Mouse (Mus musculus) hindbrain, postnatal 0 days (tissue): ENCODE data around the gene Cyp2c55. TPM values are rescaled to one million over a fixed set of nuclear protein-coding genes. Genes with fewer than 3 reads are reported as not detected.

Source experiments
- ATAC-seq: fragments of 200-750 bp; cut with Nextera tagmentation; 2 replicates; pipeline ENCODE4 v1.8.0; 2017; ENCODE audit warnings: mild to moderate bottlenecking, moderate TSS enrichment, moderate library complexity
- DNase-seq: peaks from one replicate; pipeline ENCODE4 v3.0.0-alpha.2; 2015; ENCODE audit warnings: low spot score
- H3K27ac ChIP-seq: fragments of 300-500 bp; sonication (generic); 2 replicates; pipeline ENCODE4 v1.5.1; 2014; ENCODE audit warnings: mild to moderate bottlenecking
- H3K27me3 ChIP-seq: fragments of 300-500 bp; sonication (generic); 2 replicates; pipeline ENCODE4 v1.6.1; 2014; ENCODE audit warnings: low read length, mixed read lengths; ENCODE audit not compliant: insufficient read depth
- H3K36me3 ChIP-seq: fragments of 300-500 bp; sonication (generic); 2 replicates; pipeline ENCODE4 v1.6.1; 2014; ENCODE audit warnings: low read length, mixed read lengths; ENCODE audit not compliant: insufficient read depth
- H3K4me1 ChIP-seq: fragments of 300-500 bp; sonication (generic); 2 replicates; pipeline ENCODE4 v1.6.1; 2014; ENCODE audit warnings: antibody characterized with exemption, low read length, mixed read lengths; ENCODE audit not compliant: insufficient read depth
- H3K4me2 ChIP-seq: fragments of 300-500 bp; sonication (generic); 2 replicates; pipeline ENCODE4 v1.6.1; 2014; ENCODE audit warnings: low read depth, mild to moderate bottlenecking, low read length, moderate library complexity, mixed read lengths
- H3K4me3 ChIP-seq: fragments of 300-500 bp; sonication (generic); 2 replicates; pipeline ENCODE4 v1.5.1; 2014; ENCODE audit warnings: low read length
- H3K9ac ChIP-seq: fragments of 300-500 bp; sonication (generic); replicated peaks from 2 replicates; pipeline ENCODE4 v1.6.1; 2014; ENCODE audit warnings: mild to moderate bottlenecking, low read length, moderate library complexity, mixed read lengths
- H3K9me3 ChIP-seq: fragments of 300-500 bp; sonication (generic); 2 replicates; pipeline ENCODE4 v1.6.1; 2016; ENCODE audit warnings: low read length, mixed read lengths
- CTCF ChIP-seq: IDR thresholded peaks from 2 replicates; pipeline ENCODE4 v1.5.1; 2016; ENCODE audit warnings: antibody characterized with exemption, control low read depth, low read depth
- WGBS: fragments of 180-500 bp; shearing (Covaris S2); extraction: QIAGEN DNeasy Blood & Tissue Kit; methylation state at CpG from one replicate; pipeline ENCODE4 v1.1.7; 2014; 5-methylcytosine and 5-hydroxymethylcytosine counted together
- microRNA-seq, 2 experiments: library from miRNA; unstranded; fragments of <30 nt; microRNA quantifications; one replicate each; pipeline ENCODE4; 2016
- polyA plus RNA-seq: library from polyadenylated mRNA; unstranded; fragments of >200 nt; fragmentation: Nextera tagmentation; extraction: Ambion mirVana; gene quantifications from 2 replicates; pipeline ENCODE4 v1.2.1, GENCODE M21; 2015
- total RNA-seq: library from RNA; depleted of rRNA; stranded (reverse); fragments of >200 nt; gene quantifications from 2 replicates; pipeline ENCODE4 v1.2.3, GENCODE M21; 2014; rRNA removed

Cyp2c55 gene
- total and polyA plus RNA-seq, 2 experiments from 2014 or later: not detected

GRCm38 (mm10) chr19:39005132-39005531 is 1.7 kb upstream of the Cyp2c55 start:
- Histone ChIP-seq H3K9ac (no peak overlapping the region), H3K36me3 (no peaks in the 10 kb centered on the region), H3K4me1 (no peaks in the 10 kb centered on the region), H3K27me3 (no peaks in the 10 kb centered on the region), H3K27ac (no peak overlapping the region), H3K9me3 (no peaks in the 10 kb centered on the region), H3K4me3 (no peak overlapping the region), H3K4me2 (no peak overlapping the region)
- no peak for DNase-seq
- no peak for TF ChIP-seq CTCF
- 87% methylated on average over 1 of the region's 1 CpGs for WGBS
- no peak for ATAC-seq

GRCm38 (mm10) chr19:39057928-39058327 is 51.1 kb downstream of the Cyp2c55 start:
- no peaks in the 10 kb centered on the region for H3K27me3 ChIP-seq
- 94% methylated on average over 1 of the region's 1 CpGs for WGBS
- no peak overlapping the region for H3K9ac ChIP-seq
- no peak overlapping the region for H3K4me2 ChIP-seq
- ATAC-seq: no peak
- H3K27ac ChIP-seq: no peak overlapping the region
- no peaks in the 10 kb centered on the region for H3K4me1 ChIP-seq
- H3K36me3 ChIP-seq: no peaks in the 10 kb centered on the region
- H3K9me3 ChIP-seq: no peaks in the 10 kb centered on the region
- H3K4me3 ChIP-seq: no peak overlapping the region
- no peak for TF ChIP-seq CTCF
- no peak for DNase-seq

GRCm38 (mm10) chr19:39060719-39061118 is 53.9 kb downstream of the Cyp2c55 start, which contains the start of gene Cyp2c65:
Cyp2c65 (plus strand) TSS chr19:39061015.
- ATAC-seq (no peak), DNase-seq (no peak)
- Histone ChIP-seq H3K9me3 (no peaks in the 10 kb centered on the region), H3K4me1 (no peaks in the 10 kb centered on the region), H3K9ac (no peak within 1 kb of the TSS), H3K4me3 (no peak within 1 kb of the TSS), H3K36me3 (no peaks in the 10 kb centered on the region), H3K27me3 (no peaks in the 10 kb centered on the region), H3K27ac (no peak within 1 kb of the TSS), H3K4me2 (no peak within 1 kb of the TSS)
- no peak for TF ChIP-seq CTCF
- 76% methylated on average over 2 of the region's 2 CpGs for WGBS

Small RNAs within 50 kb of the gene (microRNA-seq; reads per million reads assigned to microRNA genes)
- 0 reads per million in 2 experiments for gene Gm23800

Other genes starting within 250 kb of the Cyp2c55 start
- gene Noc3l, start 187.8 kb upstream of the Cyp2c55 start, total RNA-seq: 6.4 and 7.8 TPM in 2 replicates
- gene Noc3l, start 187.8 kb upstream of the Cyp2c55 start, polyA plus RNA-seq: 2.5 and 3.2 TPM in 2 replicates
- gene Tbc1d12, start 170.4 kb upstream of the Cyp2c55 start, total RNA-seq: 26.7 and 35.5 TPM in 2 replicates
- gene Tbc1d12, start 170.4 kb upstream of the Cyp2c55 start, polyA plus RNA-seq: 6.1 and 7.3 TPM in 2 replicates
- 6.4 and 7.8 TPM in 2 replicates for gene Hells, start 76.1 kb upstream of the Cyp2c55 start, total RNA-seq
- gene Hells, start 76.1 kb upstream of the Cyp2c55 start, polyA plus RNA-seq: 7.0 and 7.2 TPM in 2 replicates
- not detected in 2 replicates for gene Cyp2c65, start 54.0 kb downstream of the Cyp2c55 start, total RNA-seq
- 0.09 and 0.19 TPM in 2 replicates for gene Cyp2c65, start 54.0 kb downstream of the Cyp2c55 start, polyA plus RNA-seq
- not detected in 2 replicates for gene Cyp2c66, start 106.9 kb downstream of the Cyp2c55 start, total RNA-seq
- gene Cyp2c66, start 106.9 kb downstream of the Cyp2c55 start, polyA plus RNA-seq: not detected in 2 replicates